Mouse (Mus musculus) heart, postnatal 0 days (tissue): ENCODE measurements around the gene Peak1.

Experiments used
- CTCF ChIP-seq: IDR thresholded peaks from 2 replicates; pipeline ENCODE4 v1.5.1; 2016; ENCODE audit warnings: antibody characterized with exemption, control low read depth, low read depth
- EP300 ChIP-seq: IDR thresholded peaks from 2 replicates; pipeline ENCODE4 v1.6.1; 2016; ENCODE audit warnings: antibody characterized with exemption, low read depth

DNA sequence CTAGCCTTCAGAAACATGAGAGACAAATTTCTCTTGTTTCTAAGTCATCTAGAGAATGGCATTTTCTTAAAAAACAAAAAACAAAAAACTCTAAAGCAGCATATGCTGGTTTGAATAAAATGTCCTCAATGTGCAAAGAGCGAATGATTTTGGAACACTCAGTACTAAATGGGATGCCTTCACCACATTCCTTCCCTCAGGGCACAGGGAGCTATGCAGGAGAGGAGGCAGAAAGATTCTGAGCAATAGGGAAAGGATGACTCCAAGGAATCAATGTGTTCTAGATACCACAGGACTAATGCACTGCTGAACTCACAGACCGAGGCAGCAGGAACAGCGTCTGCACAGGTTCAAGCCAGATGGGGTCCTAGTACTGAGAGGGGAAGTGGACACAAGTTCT, 103.5 kb downstream of the Peak1 start:
- TF ChIP-seq CTCF (no peak), EP300 (no peak)
